Mouse (Mus musculus) natural killer cell, adult 2 months (primary cell): ENCODE data around the gene Asb13.
A peak's percentile ranks its signal among the peaks of the same experiment; 100 is the strongest.

Experiments used
- DNase-seq, 2 experiments: peaks; one replicate each; pipeline ENCODE4 v3.0.0; 2022; ENCODE audit warnings: low spot score in 2 of 2

Gene Asb13

DNA sequence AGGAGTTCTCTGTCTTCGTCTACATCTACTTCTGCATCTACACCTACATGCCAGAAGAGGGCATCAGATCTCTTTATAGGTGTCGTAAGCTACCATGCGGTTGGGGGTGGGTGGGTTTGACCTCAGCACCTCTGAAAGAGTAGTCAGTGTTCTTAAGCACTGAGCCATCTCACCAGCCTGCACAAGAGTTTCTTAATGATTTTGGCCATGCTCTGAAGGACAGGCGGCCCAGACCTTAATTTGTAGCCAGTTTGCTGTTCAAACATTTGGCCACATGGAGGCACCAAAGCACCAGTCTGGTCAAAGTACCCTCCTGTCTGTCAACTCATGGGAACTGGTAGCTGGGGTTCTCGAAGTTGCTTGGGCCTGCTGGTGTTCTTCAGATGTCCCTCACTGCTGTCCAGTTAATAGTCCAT is 31.5 kb downstream of the Asb13 start:
- DNase-seq = peak; percentile 33 to 60

DNA sequence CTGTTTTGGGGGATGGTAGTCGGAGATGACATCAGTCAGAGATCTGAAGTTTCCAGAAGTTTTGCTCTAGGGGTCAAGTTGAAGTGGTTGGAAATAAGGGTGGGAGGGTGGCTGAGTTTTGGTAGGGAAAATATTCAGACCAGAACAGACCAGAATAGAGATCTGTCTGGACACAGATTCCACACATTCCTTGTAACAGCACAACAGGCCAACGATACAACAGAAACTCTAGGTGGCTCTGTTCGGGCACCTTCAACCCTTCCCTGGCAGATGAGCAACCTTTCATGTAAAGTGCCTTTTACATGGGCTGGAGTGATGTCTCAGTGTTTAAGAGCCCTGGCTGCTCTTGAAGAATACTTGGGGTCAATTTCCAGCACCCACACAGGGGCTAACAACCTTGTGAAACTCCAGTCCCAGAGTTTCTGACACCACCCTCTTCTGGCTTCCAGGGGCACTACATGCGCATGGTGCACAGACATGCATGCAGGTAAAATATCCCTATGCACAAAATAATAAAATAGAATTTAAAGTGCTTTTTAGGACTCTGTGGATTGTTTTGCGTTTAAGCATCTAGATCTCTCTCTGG is 33.5 kb downstream of the Asb13 start:
- no peak for DNase-seq

DNA sequence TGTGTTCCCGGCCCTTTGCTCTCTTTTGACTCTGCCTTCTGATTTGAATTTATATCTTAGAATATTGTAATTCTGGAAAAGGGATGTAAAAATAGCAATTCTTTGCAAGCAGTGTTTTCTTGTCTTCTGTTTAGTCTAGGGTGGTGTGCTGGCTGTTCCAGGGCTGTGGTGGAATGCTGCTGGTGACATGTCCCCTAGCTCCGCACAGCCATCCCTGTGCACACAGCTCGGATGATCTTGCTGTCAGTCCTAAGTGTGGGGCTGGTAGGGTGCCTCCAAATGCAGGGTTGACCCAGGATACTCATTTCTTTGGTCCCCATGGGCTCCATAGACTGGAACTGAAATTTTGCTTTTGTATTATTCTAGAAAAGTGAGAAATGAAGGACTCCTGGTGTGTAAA is 34.2 kb downstream of the Asb13 start:
- DNase-seq = no peak

DNA sequence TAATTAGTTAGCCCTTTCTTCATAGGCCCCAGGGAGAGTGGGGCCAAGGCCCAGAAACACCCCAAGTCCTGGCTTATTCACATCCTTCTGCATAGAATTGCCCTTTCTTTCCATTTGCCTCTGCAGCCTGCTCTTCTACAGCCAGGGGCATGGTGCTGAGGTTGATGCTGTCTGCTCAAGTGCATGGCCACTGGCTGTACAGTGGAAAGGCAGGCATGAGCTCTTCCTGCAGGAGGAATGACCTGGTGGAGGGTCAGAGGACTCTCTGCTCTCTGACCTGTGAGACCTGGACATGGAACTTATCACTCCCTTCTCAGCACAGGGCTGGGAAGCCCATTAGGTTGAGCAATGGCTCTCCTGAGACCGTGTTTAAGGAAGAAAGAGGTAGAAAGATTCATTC is 35.8 kb downstream of the Asb13 start:
- no peak for DNase-seq

DNA sequence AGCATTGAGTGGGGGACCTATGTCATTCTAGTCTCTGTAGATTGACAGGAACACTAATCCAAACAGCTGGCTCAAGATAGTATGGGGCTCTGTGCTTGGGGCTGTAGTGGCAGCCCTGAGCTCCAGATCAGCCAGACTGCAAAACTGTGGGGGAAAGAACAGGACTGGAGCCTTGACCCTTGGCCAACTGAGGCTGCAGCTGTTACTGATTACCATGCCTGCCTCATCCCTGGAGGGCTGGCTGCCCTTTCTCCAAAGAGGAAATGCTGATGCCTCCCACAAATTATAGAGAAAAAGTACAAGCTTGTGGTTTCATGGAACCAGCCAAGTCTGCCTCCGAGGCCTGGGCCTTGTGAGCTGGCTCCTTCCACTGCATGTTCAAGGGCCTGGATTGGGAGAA is 36.2 kb downstream of the Asb13 start:
- DNase-seq = no peak

DNA sequence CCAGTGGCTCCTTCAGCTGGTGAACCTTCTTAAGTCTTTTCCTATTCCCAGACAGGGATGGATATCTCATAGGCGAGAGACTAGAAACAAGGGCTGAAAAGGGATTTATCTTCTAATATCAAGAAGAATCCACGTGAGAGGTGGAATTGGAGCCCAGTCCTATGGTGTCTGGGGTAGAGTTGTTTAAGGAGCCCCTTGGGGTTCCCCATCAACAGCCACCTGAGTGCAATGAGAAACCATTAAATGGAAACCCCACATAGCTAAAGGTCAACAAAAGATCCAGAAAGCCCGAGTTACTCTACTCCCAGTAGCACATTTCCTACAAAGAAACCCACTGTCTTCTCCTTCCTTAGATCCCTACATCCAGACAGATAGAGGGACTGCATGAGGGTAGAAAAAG is 39.3 kb downstream of the Asb13 start:
- no peak for DNase-seq

DNA sequence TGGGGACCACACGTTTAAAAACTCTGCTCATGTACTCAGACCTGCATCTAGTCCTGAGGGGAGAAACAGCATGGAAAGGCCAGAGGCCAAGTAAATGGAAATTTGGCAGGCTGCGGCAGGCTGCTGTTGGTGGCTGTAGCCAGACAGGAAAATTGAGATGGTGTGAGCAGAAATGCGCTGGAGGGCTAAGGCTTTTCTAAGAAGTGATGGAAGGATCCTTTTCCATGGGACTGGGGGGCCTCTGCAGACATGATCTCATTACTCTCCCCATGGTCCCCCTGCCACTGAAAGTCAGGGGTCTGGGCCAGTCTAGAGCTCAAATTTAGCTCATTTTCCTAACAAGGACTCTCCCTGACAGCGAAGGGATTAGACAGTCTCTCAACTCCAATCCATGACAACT is 39.8 kb downstream of the Asb13 start:
- DNase-seq = no peak

DNA sequence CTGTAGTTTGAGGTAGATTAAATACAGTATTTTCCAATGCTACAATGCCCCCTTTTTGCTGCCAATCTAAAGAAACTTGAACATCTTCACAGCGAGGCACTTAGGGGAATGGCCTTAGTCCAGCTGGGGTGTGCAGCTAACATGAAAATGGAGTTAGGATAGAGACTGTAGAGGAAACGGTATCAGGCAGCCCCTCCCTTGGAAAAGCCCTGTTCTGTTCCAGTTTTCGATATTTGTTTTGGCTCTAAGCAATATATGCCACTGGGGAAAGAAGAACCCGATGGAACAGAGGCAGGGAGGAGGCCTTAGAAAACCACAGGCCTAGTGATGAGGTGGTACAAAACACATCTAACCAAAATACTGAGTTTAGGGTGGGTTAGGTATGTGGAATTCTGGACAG is 42.0 kb downstream of the Asb13 start:
- no peak for DNase-seq

DNA sequence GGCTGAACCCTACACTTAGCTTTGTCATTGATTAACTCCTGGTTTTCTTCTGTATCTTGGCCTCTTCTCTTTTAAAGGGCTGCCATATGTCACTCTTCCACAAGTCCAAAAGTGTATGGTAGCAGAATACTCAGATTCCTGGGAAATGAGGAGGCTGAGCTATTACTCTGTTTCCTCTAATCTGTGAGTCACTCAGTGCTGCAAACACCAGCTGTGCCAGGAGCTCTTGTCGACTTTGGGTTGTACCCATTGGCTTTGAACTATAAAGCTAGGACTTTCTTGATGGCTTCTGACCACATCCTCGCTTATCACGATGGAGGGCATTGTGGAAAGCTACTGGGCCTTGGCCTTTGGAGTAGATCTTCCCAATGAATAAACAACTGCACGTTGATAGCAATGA is 45.3 kb downstream of the Asb13 start:
- no peak for DNase-seq

DNA sequence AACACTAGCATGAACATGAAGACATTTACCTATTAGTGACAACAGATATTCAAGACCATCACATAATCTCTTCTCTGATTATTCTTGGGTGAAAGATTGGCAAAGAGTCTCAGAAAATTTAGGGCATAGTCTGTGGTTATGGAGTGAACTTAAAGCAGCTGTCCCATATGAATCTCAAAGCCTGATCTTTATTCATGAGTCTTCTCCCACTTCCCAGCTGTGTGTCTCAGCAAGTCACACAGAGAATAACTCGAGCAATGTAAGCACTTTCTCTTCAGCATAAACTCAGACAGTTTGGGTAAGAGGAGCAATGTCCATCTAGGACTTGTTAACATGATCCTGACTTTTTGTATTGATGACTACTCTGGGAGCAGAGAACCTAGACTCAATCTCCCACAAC is 52.5 kb downstream of the Asb13 start:
- no peak for DNase-seq

DNA sequence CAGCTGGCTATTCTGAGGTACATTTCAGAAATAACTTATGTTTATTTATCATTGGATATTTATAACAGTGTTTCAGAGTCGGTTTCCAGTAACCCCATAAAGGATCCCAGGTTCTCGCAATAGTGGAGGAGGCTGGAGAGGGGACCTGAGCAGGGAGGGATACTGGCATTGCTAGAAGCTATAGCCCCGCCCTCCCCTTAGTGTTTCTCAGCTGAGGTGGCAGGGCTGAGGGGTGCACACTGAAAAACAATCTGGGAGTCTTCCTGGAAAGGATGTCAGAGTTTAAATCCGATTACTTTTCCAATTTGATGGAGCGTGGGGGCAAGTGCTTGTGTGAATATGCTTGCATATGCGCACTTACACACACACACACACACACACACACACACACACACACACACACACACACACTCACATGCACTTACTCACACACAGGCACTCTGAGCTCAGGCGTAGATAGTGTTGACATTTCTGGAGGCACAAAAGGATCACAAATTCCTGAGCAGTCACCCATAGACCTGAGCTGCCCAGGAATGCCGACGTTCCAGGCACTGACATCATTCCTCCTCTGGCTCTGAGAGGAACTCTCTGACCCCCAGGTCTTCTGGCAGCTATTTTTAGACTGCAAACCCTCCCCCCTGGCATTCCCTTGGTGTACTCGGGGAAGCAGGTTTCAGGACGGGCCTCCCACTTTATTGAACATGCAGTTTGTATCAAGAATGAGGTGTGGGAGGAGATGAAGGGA is 60.9 kb downstream of the Asb13 start:
- DNase-seq = no peak

DNA sequence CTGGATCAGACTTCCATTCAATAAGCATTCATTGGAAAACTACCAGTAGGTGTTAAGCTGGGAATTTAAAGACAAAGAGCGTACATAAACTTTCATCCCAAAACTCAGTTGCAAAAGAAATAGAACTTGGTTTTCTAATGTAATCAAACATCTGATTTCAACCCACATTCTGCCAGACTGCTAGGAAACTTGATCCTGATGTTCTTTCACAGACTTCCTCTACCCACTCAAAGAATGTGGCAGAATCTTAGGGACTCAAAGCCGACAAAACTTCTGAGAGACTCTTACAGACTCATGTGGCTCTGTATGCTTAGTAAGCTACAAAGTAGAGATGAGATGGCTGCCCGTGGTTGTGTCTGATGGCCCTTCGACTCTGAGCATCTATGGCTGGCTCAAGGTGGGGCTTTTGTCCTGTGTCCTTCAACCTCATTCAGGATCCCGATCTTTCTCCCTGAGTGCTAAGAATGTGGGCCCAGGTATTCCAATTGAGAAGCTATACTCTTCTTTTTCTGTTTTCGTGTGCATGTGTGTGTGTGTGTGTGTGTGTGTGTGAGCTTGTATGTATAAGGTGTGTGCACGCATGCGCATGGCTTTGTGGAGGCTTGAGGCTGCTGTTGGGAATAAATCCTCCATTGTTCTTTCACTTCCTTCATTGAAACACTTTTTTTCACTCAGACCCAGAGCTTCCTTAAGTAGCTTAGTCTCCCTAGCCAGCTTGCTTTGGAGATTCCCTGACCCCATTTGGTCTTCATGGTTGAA is 63.3 kb downstream of the Asb13 start:
- no peak for DNase-seq

DNA sequence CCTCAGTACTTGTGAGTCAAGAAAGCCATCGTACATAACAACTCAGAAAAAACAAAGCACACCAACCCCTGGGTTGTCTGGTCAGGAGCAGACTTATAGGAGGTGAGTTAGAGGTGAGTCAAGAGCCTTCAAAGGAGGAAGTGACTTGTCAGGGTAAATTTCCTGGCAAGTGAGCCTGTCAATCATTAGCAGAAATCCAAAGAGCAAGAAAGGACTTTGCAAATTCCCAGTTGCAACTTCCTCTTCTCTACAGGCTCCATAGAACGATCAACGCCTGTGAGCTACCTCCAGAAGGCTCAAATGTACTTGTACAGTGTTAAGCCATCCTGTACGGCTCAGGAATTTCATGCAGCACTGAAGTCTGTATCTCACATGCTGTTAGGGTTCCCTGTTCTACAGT is 66.9 kb downstream of the Asb13 start:
- no peak for DNase-seq
